Mouse (Mus musculus) cerebellum, adult 18-20 months (tissue): ENCODE results near the gene Map3k5.

Source experiments
- DNase-seq, 2 experiments: peaks; one replicate each; pipeline ENCODE4 v3.0.0; 2021

Map3k5 gene

GRCm38 (mm10) chr10:19935821-19936367 lies 1.6 kb downstream of the Map3k5 start:
- DNase-seq, result no peak

GRCm38 (mm10) chr10:19936961-19937708 lies 2.9 kb downstream of the Map3k5 start:
- no peak for DNase-seq

GRCm38 (mm10) chr10:19938738-19939137 lies 4.5 kb downstream of the Map3k5 start:
- no peak for DNase-seq

GRCm38 (mm10) chr10:19939282-19939705 lies 5.0 kb downstream of the Map3k5 start:
- no peak for DNase-seq

GRCm38 (mm10) chr10:19940127-19940526 lies 5.9 kb downstream of the Map3k5 start:
- DNase-seq, result no peak

- DNase-seq, result no peak
These were observed 6.4 kb downstream of the Map3k5 start for GRCm38 (mm10) chr10:19940626-19941025.

GRCm38 (mm10) chr10:19941063-19941462 lies 6.8 kb downstream of the Map3k5 start:
- peak in 1 of 2 experiments; percentile 21 for DNase-seq

- no peak for DNase-seq
These were observed 7.6 kb downstream of the Map3k5 start for GRCm38 (mm10) chr10:19941914-19942313.

- no peak for DNase-seq
These were observed 8.3 kb downstream of the Map3k5 start for GRCm38 (mm10) chr10:19942621-19943020.

- DNase-seq, result no peak
These were observed 11.4 kb downstream of the Map3k5 start for GRCm38 (mm10) chr10:19945651-19946050.

GRCm38 (mm10) chr10:19946644-19947043 lies 12.4 kb downstream of the Map3k5 start:
- no peak for DNase-seq

- DNase-seq, result no peak
These were observed 13.2 kb downstream of the Map3k5 start for GRCm38 (mm10) chr10:19947441-19947840.

GRCm38 (mm10) chr10:19947901-19948300 lies 13.6 kb downstream of the Map3k5 start:
- no peak for DNase-seq

- no peak for DNase-seq
These were observed 14.1 kb downstream of the Map3k5 start for GRCm38 (mm10) chr10:19948381-19948780.

- no peak for DNase-seq
These were observed 14.8 kb downstream of the Map3k5 start for GRCm38 (mm10) chr10:19949106-19949505.

GRCm38 (mm10) chr10:19953032-19953761 lies 18.9 kb downstream of the Map3k5 start:
- no peak for DNase-seq

- no peak for DNase-seq
These were observed 20.3 kb downstream of the Map3k5 start for GRCm38 (mm10) chr10:19954572-19954971.

GRCm38 (mm10) chr10:19955817-19956216 lies 21.5 kb downstream of the Map3k5 start:
- DNase-seq, result no peak

GRCm38 (mm10) chr10:19956745-19957144 lies 22.5 kb downstream of the Map3k5 start:
- DNase-seq, result no peak

GRCm38 (mm10) chr10:19960831-19961380 lies 26.6 kb downstream of the Map3k5 start:
- DNase-seq, result no peak

- DNase-seq, result no peak
These were observed 28.5 kb downstream of the Map3k5 start for GRCm38 (mm10) chr10:19962746-19963145.

GRCm38 (mm10) chr10:19963206-19963605 lies 28.9 kb downstream of the Map3k5 start:
- DNase-seq, result no peak

GRCm38 (mm10) chr10:19964105-19964504 lies 29.8 kb downstream of the Map3k5 start:
- DNase-seq, result no peak

GRCm38 (mm10) chr10:19966597-19966996 lies 32.3 kb downstream of the Map3k5 start:
- peak in 1 of 2 experiments; percentile 32 for DNase-seq
